Mouse (Mus musculus) forebrain, embryonic 15.5 days (tissue): ENCODE results near the gene Nt5c. TPM values are rescaled to one million over a fixed set of nuclear protein-coding genes. Genes with fewer than 3 reads are reported as not detected.

Experiments
- ATAC-seq: fragments of 200-750 bp; cut with Nextera tagmentation; replicated peaks from 2 replicates; pipeline ENCODE4 v1.8.0; 2017; ENCODE audit warnings: mild to moderate bottlenecking, moderate TSS enrichment, moderate library complexity
- H3K27ac ChIP-seq: fragments of 300-500 bp; sonication (generic); replicated peaks from 2 replicates; pipeline ENCODE4 v1.5.1; 2015; ENCODE audit warnings: mild to moderate bottlenecking, inconsistent platforms
- H3K27me3 ChIP-seq: fragments of 300-500 bp; sonication (generic); 2 replicates; pipeline ENCODE4 v1.6.1; 2015; ENCODE audit warnings: inconsistent platforms
- H3K36me3 ChIP-seq: fragments of 300-500 bp; sonication (generic); 2 replicates; pipeline ENCODE4 v1.6.1; 2015; ENCODE audit warnings: mild to moderate bottlenecking, inconsistent platforms
- H3K4me1 ChIP-seq: fragments of 300-500 bp; sonication (generic); 2 replicates; pipeline ENCODE4 v1.6.1; 2015; ENCODE audit warnings: inconsistent platforms
- H3K4me2 ChIP-seq: fragments of 300-500 bp; sonication (generic); replicated peaks from 2 replicates; pipeline ENCODE4 v1.6.1; 2015; ENCODE audit warnings: mild to moderate bottlenecking, inconsistent platforms
- H3K4me3 ChIP-seq: fragments of 300-500 bp; sonication (generic); 2 replicates; pipeline ENCODE4 v1.5.1; 2015; ENCODE audit warnings: mild to moderate bottlenecking, inconsistent platforms
- H3K9ac ChIP-seq: fragments of 300-500 bp; sonication (generic); replicated peaks from 2 replicates; pipeline ENCODE4 v1.6.1; 2015; ENCODE audit warnings: mild to moderate bottlenecking, inconsistent platforms
- H3K9me3 ChIP-seq: fragments of 300-500 bp; sonication (generic); 2 replicates; pipeline ENCODE4 v1.6.1; 2016; ENCODE audit warnings: inconsistent platforms
- WGBS: fragments of 180-500 bp; shearing (Covaris S2); methylation state at CpG from one replicate; pipeline ENCODE4 v1.1.7; 2015; ENCODE audit warnings: mixed read lengths; 5-methylcytosine and 5-hydroxymethylcytosine counted together
- microRNA-seq: library from miRNA; unstranded; fragments of <30 nt; microRNA quantifications from one replicate; pipeline ENCODE4, GENCODE M21; 2016
- polyA plus RNA-seq: library from polyadenylated mRNA; unstranded; fragments of >200 nt; fragmentation: Nextera tagmentation; extraction: Ambion mirVana; gene quantifications from 2 replicates; pipeline ENCODE4 v1.2.1, GENCODE M21; 2015

Nt5c gene
- polyA plus RNA-seq, 1 experiment from 2014 or later, result 94.3 TPM

- 83% methylated on average over 3 of the region's 3 CpGs for WGBS
- no peaks in the 10 kb centered on the region for H3K27me3 ChIP-seq
- no peak overlapping the region for H3K9ac ChIP-seq
- no peak overlapping the region for H3K27ac ChIP-seq
- no peaks in the 10 kb centered on the region for H3K9me3 ChIP-seq
- no peak for ATAC-seq
- no peak overlapping the region for H3K4me3 ChIP-seq
- no peaks in the 10 kb centered on the region for H3K36me3 ChIP-seq
- H3K4me1 ChIP-seq, result no peaks in the 10 kb centered on the region
- no peak overlapping the region for H3K4me2 ChIP-seq
These were observed 44.8 kb downstream of the Nt5c start for GRCm38 (mm10) chr11:115446906-115447305.

DNA sequence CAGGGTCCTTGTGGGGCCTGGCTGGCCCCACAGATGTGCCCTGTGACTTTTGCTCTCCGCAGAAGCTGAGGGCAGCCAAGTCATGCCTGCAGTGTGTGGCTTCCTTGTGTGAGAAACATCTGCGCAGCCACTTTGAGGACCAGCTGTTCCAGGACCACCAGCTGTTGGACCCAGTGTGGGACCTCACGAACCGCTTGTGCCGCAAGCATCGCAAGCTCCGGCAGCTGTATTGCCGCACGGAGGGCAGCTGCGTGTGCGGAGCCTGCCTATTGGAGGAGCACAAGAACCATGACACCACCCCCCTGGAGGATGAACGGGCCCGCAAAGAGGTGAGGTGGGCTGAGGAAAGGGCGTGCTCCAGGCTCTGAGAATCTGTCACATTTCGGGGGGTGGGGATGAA lies 50.2 kb downstream of the Nt5c start:
- no peaks in the 10 kb centered on the region for H3K36me3 ChIP-seq
- no peak for ATAC-seq
- no peak overlapping the region for H3K27ac ChIP-seq
- H3K27me3 ChIP-seq, result no peaks in the 10 kb centered on the region
- H3K4me2 ChIP-seq, result no peak overlapping the region
- H3K9me3 ChIP-seq, result no peaks in the 10 kb centered on the region
- no peak overlapping the region for H3K9ac ChIP-seq
- peaks cover under 1% of the 10 kb centered on the region for H3K4me1 ChIP-seq
- no peak overlapping the region for H3K4me3 ChIP-seq
- 64% methylated on average over 15 of the region's 15 CpGs for WGBS

Small RNA genes lying within 50 kb of the gene (microRNA-seq; reads per million reads assigned to microRNA genes)
- gene Mir3968, result not detected

Other genes starting within 250 kb of the Nt5c start
- 0.22 and 0.23 TPM in 2 replicates for gene Grin2c, start 224.6 kb downstream of the Nt5c start, polyA plus RNA-seq
- 23.9 and 24.0 TPM in 2 replicates for gene Fdxr, start 214.8 kb downstream of the Nt5c start, polyA plus RNA-seq
- gene Fads6, start 194.2 kb downstream of the Nt5c start, polyA plus RNA-seq, result 0.37 TPM in 2 replicates
- 0.08 TPM in 1 of 2 replicates, not detected in the other for gene Otop2, start 184.7 kb downstream of the Nt5c start, polyA plus RNA-seq
- 0.05 TPM in 1 of 2 replicates, not detected in the other for gene Ush1g, start 169.8 kb downstream of the Nt5c start, polyA plus RNA-seq
- 0.10 and 0.25 TPM in 2 replicates for gene Otop3, start 157.1 kb downstream of the Nt5c start, polyA plus RNA-seq
- 48.9 and 50.3 TPM in 2 replicates for gene Hid1, start 124.1 kb downstream of the Nt5c start, polyA plus RNA-seq
- gene Cdr2l, start 109.9 kb downstream of the Nt5c start, polyA plus RNA-seq, result 20.9 and 21.2 TPM in 2 replicates
- 178 and 192 TPM in 2 replicates for gene Mrpl58, start 88.1 kb downstream of the Nt5c start, polyA plus RNA-seq
- 722 and 770 TPM in 2 replicates for gene Atp5h, start 71.9 kb downstream of the Nt5c start, polyA plus RNA-seq
- gene Kctd2, start 71.7 kb downstream of the Nt5c start, polyA plus RNA-seq, result 23.6 and 26.3 TPM in 2 replicates
- gene Trim80, start 51.3 kb downstream of the Nt5c start, polyA plus RNA-seq, result not detected in 2 replicates
- 0.10 TPM in 1 of 2 replicates, not detected in the other for gene Slc16a5, start 29.4 kb downstream of the Nt5c start, polyA plus RNA-seq
- gene Armc7, start 16.2 kb downstream of the Nt5c start, polyA plus RNA-seq, result 15.6 and 16.1 TPM in 2 replicates
- 1,941 and 1,977 TPM in 2 replicates for gene Jpt1, start 22.5 kb upstream of the Nt5c start, polyA plus RNA-seq
- 1,191 and 1,214 TPM in 2 replicates for gene Sumo2, start 44.4 kb upstream of the Nt5c start, polyA plus RNA-seq
- gene Nup85, start 72.6 kb upstream of the Nt5c start, polyA plus RNA-seq, result 127 and 138 TPM in 2 replicates
- gene Mrps7, start 112.1 kb upstream of the Nt5c start, polyA plus RNA-seq, result 70.3 and 73.6 TPM in 2 replicates
- 28.1 and 28.2 TPM in 2 replicates for gene Gga3, start 112.2 kb upstream of the Nt5c start, polyA plus RNA-seq
- 9.1 and 11.4 TPM in 2 replicates for gene Mif4gd, start 121.1 kb upstream of the Nt5c start, polyA plus RNA-seq
- gene Slc25a19, start 136.4 kb upstream of the Nt5c start, polyA plus RNA-seq, result 55.3 and 56.1 TPM in 2 replicates
- 180 and 199 TPM in 2 replicates for gene Grb2, start 216.7 kb upstream of the Nt5c start, polyA plus RNA-seq